Comparison of ENCODE assay signal across 18 mouse cellular contexts in the genomic region with DNA sequence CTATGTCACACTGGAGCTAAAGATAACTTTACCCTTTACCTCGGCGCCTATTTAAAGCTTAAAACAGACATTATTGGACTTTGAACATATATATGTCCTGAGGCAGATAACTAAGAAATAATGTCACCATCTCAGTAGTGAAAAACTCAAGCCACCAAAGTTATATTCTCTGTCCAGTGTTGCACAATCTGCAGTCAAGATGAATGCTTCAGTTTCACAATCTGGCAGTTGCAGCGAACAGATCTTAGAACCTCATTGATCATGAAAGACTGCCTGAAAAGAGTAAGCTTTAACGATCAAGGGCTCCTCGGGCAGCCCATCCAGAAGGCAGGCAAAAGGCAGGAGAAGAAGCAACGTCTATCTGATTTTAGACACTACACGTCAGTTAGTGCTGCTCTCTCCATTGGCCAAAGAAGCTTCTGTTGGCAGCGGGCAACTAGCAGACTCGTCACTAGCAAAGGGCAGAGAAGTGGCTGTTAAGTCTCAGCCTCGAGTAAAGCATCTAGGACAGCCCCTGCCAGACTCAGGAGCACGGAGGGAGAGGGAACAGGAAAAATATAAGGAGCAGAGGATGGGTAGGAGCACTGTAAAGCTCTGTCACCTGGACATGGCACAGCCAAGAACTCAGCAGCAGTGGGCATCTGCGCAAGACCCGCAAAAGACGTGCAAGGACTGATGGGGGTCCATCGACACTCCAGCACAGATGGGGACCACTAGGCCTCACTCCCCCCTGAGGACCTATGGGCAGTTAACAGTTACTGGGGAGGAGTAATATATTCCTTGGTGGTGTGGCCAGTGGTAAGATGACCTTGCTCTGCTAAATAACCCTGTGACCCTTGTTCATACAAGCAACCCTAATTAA. TPM values are rescaled to one million over a fixed set of nuclear protein-coding genes. Genes with fewer than 3 reads are reported as not detected.
DNase-seq lines count a peak whose midpoint lies in the region; ATAC-seq and TF ChIP-seq lines count a peak whose summit lies in the region.
"Had no signal": no experiment of that assay in that cellular context is flagged by ENCODE, and none has a peak within 500 bp of the region (broad histone marks: within the 10 kb centered on the region; RNA-seq: fewer than 3 reads in every experiment).

No protein-coding gene starts in this region.

- DNase-seq in liver = no peak
- peak; percentile 82 for DNase-seq in 416B (ENCODE audit: low read depth)
- DNase-seq in lung, postnatal 36 days = peak; percentile 58
- no peak for DNase-seq in frontal cortex, adult 2 months (ENCODE audit: extremely low spot score in 1 of 2, low spot score in 1 of 2)
- no peak for DNase-seq in kidney, postnatal 14 days
- no peak for DNase-seq in left cerebral cortex, postnatal 10 days (ENCODE audit: extremely low spot score in 1 of 2, low spot score in 2 of 2)
- DNase-seq: cerebellum, postnatal 14 days; kidney, adult 8-10 months had no signal

- 49% methylated on average over 15 of the region's 15 CpGs for WGBS in liver, embryonic 15.5 days (ENCODE audit: insufficient replicate concordance)

- no peak for ATAC-seq in liver, embryonic 15.5 days (ENCODE audit: insufficient read depth)
- ATAC-seq: forebrain, embryonic 14.5 days; hindbrain, postnatal 0 days; Patski had no signal

- no peaks in the 10 kb centered on the region for H3K36me3 ChIP-seq in liver, embryonic 15.5 days (replicated peaks)
- H3K36me3 ChIP-seq: embryonic facial prominence, embryonic 10.5 days; midbrain, embryonic 12.5 days; stomach, embryonic 15.5 days had no signal

- H3K4me2 ChIP-seq in liver, embryonic 15.5 days = peak overlapping the region; percentile 25; the same call in 1 of the 2 replicates
- H3K4me2 ChIP-seq: heart, embryonic 13.5 days; midbrain, embryonic 12.5 days; stomach, embryonic 15.5 days had no signal

- H3K27me3 ChIP-seq in liver, embryonic 15.5 days = no peaks in the 10 kb centered on the region
- H3K27me3 ChIP-seq: heart, embryonic 13.5 days; midbrain, embryonic 12.5 days; Patski; stomach, embryonic 15.5 days had no signal

- H3K9ac ChIP-seq in liver, embryonic 15.5 days = no peak overlapping the region; the same call in 1 of the 2 replicates
- H3K9ac ChIP-seq: heart, embryonic 13.5 days; midbrain, embryonic 12.5 days; stomach, embryonic 15.5 days had no signal

- no peak overlapping the region for H3K4me3 ChIP-seq in liver, embryonic 15.5 days (replicated peaks)
- H3K4me3 ChIP-seq in bone marrow macrophage, adult 2 months (ENCODE audit: insufficient read depth, low read length) = peak overlapping the region; percentile 19
- H3K4me3 ChIP-seq: embryonic facial prominence, embryonic 10.5 days; heart, embryonic 13.5 days; midbrain, embryonic 12.5 days; myocyte; stomach, embryonic 15.5 days had no signal

- H3K4me1 ChIP-seq in liver, embryonic 15.5 days (replicated peaks) = peaks cover 11% of the 10 kb centered on the region
- peaks cover 59% of the 10 kb centered on the region for H3K4me1 ChIP-seq in bone marrow macrophage, adult 2 months (ENCODE audit: control insufficient read depth, insufficient read depth, low read length)
- H3K4me1 ChIP-seq: midbrain, embryonic 12.5 days; stomach, embryonic 15.5 days had no signal

- H3K27ac ChIP-seq in liver, embryonic 15.5 days (replicated peaks) = 0 out of 2 replicates have a peak overlapping the region, but pooled peaks have one; percentile 2
- H3K27ac ChIP-seq in bone marrow macrophage, adult 2 months (ENCODE audit: insufficient read depth, low read depth, low read length) = peak overlapping the region; percentile 32
- H3K27ac ChIP-seq: embryonic facial prominence, embryonic 10.5 days; heart, embryonic 13.5 days; hindbrain, postnatal 0 days; midbrain, embryonic 12.5 days; stomach, embryonic 15.5 days had no signal

- TF ChIP-seq CTCF in bone marrow macrophage, adult 2 months (IDR thresholded peaks at IDR 0.05; ENCODE audit: low read depth, low read length) = no peak

- no peak for TF ChIP-seq POLR2A in bone marrow macrophage, adult 2 months (IDR thresholded peaks at IDR 0.05; ENCODE audit: borderline replicate concordance, low read depth, low read length)

- intact Hi-C loops in left cerebral cortex, postnatal 10 days (cut with DNase I) = no loop called here

- no peaks in the 10 kb centered on the region for H3K9me3 ChIP-seq in liver, embryonic 15.5 days (replicated peaks)
- H3K9me3 ChIP-seq: embryonic facial prominence, embryonic 10.5 days; midbrain, embryonic 12.5 days; stomach, embryonic 15.5 days had no signal

RNA-seq across cellular contexts. Expression of a gene that starts 35.1 kb away (rescaled TPM):
- 3.5 and 5.3 TPM in 2 replicates for polyA plus RNA-seq in liver, embryonic 15.5 days (2015; fragmentation: Nextera tagmentation; extraction: Ambion mirVana)
- polyA plus RNA-seq in bone marrow macrophage, adult 2 months (2012; ENCODE audit: insufficient read depth, insufficient read length, missing spikeins) = 68.4 and 71.7 TPM in 2 replicates
- polyA plus RNA-seq in frontal cortex, adult 2 months (2012; rRNA removed) = 2.6 and 3.2 TPM in 2 replicates
- 10 to 100 TPM in 1 of 2 experiments, 1 to 10 TPM in 1; 7.3 to 12.4 TPM for total RNA-seq in left cerebral cortex, postnatal 10 days (2021)

Comparison
In these comparisons a context has a peak if more than half of its experiments do, and no peak if none do; other contexts are left out.
1. DNase-seq: peak in 416B (single experiment) and lung, postnatal 36 days (single experiment); none in liver (single experiment), frontal cortex, adult 2 months (0 of 2), kidney, postnatal 14 days (single experiment) and left cerebral cortex, postnatal 10 days (0 of 2).
2. RNA of a gene that starts 35.1 kb away (polyA plus RNA-seq): 68.4 to 71.7 TPM in bone marrow macrophage, adult 2 months; 3.5 to 5.3 TPM in liver, embryonic 15.5 days and 2.6 to 3.2 TPM in frontal cortex, adult 2 months; every median in the first group is over 10 times any median in the second.